Mouse (Mus musculus) kidney, embryonic 15.5 days (tissue): Measurements from ENCODE around the gene Lpin3. TPM values are rescaled to one million over a fixed set of nuclear protein-coding genes. Genes with fewer than 3 reads are reported as not detected.

ENCODE experiments used
- ATAC-seq: fragments of 200-750 bp; cut with Nextera tagmentation; replicated peaks from 2 replicates; pipeline ENCODE4 v1.8.0; 2017; ENCODE audit warnings: moderate TSS enrichment; ENCODE audit not compliant: low FRiP score
- H3K27ac ChIP-seq: fragments of 300-500 bp; sonication (generic); 2 replicates; pipeline ENCODE4 v1.5.1; 2015; ENCODE audit warnings: mild to moderate bottlenecking, inconsistent platforms
- H3K27me3 ChIP-seq: fragments of 300-500 bp; sonication (generic); 2 replicates; pipeline ENCODE4 v1.6.1; 2015; ENCODE audit warnings: inconsistent platforms
- H3K36me3 ChIP-seq: fragments of 300-500 bp; sonication (generic); 2 replicates; pipeline ENCODE4 v1.6.1; 2015; ENCODE audit warnings: inconsistent platforms
- H3K4me1 ChIP-seq: fragments of 300-500 bp; sonication (generic); 2 replicates; pipeline ENCODE4 v1.6.1; 2015; ENCODE audit warnings: inconsistent platforms
- H3K4me2 ChIP-seq: fragments of 300-500 bp; sonication (generic); 2 replicates; pipeline ENCODE4 v1.6.1; 2015; ENCODE audit warnings: moderate library complexity, mild to moderate bottlenecking, inconsistent platforms
- H3K4me3 ChIP-seq: fragments of 300-500 bp; sonication (generic); replicated peaks from 2 replicates; pipeline ENCODE4 v1.5.1; 2015; ENCODE audit warnings: mild to moderate bottlenecking, inconsistent platforms
- H3K9ac ChIP-seq: fragments of 300-500 bp; sonication (generic); 2 replicates; pipeline ENCODE4 v1.6.1; 2015; ENCODE audit warnings: mild to moderate bottlenecking, inconsistent platforms
- H3K9me3 ChIP-seq: fragments of 300-500 bp; sonication (generic); replicated peaks from 2 replicates; pipeline ENCODE4 v1.6.1; 2016; ENCODE audit warnings: inconsistent platforms
- WGBS: fragments of 180-500 bp; shearing (Covaris S2); methylation state at CpG from one replicate; pipeline ENCODE4 v1.1.7; 2015; ENCODE audit warnings: mixed read lengths; 5-methylcytosine and 5-hydroxymethylcytosine counted together
- polyA plus RNA-seq: library from polyadenylated mRNA; unstranded; fragments of >200 nt; fragmentation: Nextera tagmentation; extraction: Ambion mirVana; gene quantifications from 2 replicates; pipeline ENCODE4 v1.2.1, GENCODE M21; 2015

Gene Lpin3
- polyA plus RNA-seq, 1 experiment from 2014 or later: 3.8 TPM

GRCm38 (mm10) chr2:160942443-160942842 is 62.0 kb downstream of the Lpin3 start:
- no peak overlapping the region for H3K4me3 ChIP-seq
- ATAC-seq: no peak
- 70% methylated on average over 3 of the region's 3 CpGs for WGBS
- no peaks in the 10 kb centered on the region for H3K9me3 ChIP-seq
- H3K9ac ChIP-seq: no peak overlapping the region
- peaks cover 20% of the 10 kb centered on the region for H3K4me1 ChIP-seq
- H3K27ac ChIP-seq: peak overlapping the region; percentile 68; the same call in 1 of the 2 replicates
- H3K36me3 ChIP-seq: peaks cover 13% of the 10 kb centered on the region; the same call in 1 of the 2 replicates
- H3K4me2 ChIP-seq: no peak overlapping the region
- no peaks in the 10 kb centered on the region for H3K27me3 ChIP-seq

DNA sequence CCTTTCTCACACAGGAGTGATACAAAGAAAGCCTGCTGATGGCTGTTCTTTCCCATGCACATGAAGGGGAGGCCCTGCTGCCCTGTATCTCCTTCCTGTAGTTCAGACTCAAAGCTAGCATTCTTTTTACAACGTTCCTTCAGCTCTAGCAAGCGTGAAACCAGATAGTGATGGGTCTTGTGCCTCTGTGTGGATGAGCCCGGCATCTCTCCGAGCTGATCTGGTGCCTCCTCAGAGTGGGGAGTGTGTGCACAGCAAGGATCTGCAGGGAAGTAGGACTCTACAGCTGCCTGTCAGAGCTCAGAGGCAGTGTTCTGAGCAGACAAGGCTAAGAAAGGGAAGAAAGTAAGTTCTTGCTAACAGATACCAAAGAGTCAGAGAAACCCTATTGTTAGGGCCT is 71.1 kb downstream of the Lpin3 start:
- WGBS: 68% methylated on average over 4 of the region's 4 CpGs
- no peaks in the 10 kb centered on the region for H3K9me3 ChIP-seq
- ATAC-seq: no peak
- H3K4me1 ChIP-seq: no peaks in the 10 kb centered on the region
- H3K9ac ChIP-seq: no peak overlapping the region
- no peak overlapping the region for H3K4me2 ChIP-seq
- H3K27ac ChIP-seq: no peak overlapping the region
- H3K4me3 ChIP-seq: no peak overlapping the region
- peaks cover 94% of the 10 kb centered on the region for H3K36me3 ChIP-seq
- no peaks in the 10 kb centered on the region for H3K27me3 ChIP-seq

GRCm38 (mm10) chr2:160953131-160953873 is 72.8 kb downstream of the Lpin3 start:
- peaks cover 94% of the 10 kb centered on the region for H3K36me3 ChIP-seq
- 79% methylated on average over 7 of the region's 7 CpGs for WGBS
- ATAC-seq: no peak

GRCm38 (mm10) chr2:160954541-160954940 is 74.1 kb downstream of the Lpin3 start:
- Histone ChIP-seq H3K9ac (no peak overlapping the region), H3K9me3 (no peaks in the 10 kb centered on the region), H3K4me3 (no peak overlapping the region), H3K4me1 (no peaks in the 10 kb centered on the region), H3K27me3 (no peaks in the 10 kb centered on the region), H3K4me2 (no peak overlapping the region), H3K27ac (no peak overlapping the region), H3K36me3 (peaks cover 92% of the 10 kb centered on the region)
- no peak for ATAC-seq
- WGBS: 91% methylated on average over 3 of the region's 3 CpGs

More at GRCm38 (mm10) chr2:160953131-160953873, 72.8 kb downstream of the Lpin3 start:
- Histone ChIP-seq H3K9ac (no peak overlapping the region), H3K4me3 (no peak overlapping the region), H3K27ac (no peak overlapping the region), H3K27me3 (no peaks in the 10 kb centered on the region), H3K9me3 (no peaks in the 10 kb centered on the region), H3K4me2 (no peak overlapping the region), H3K4me1 (no peaks in the 10 kb centered on the region)

GRCm38 (mm10) chr2:160955331-160955730 is 74.9 kb downstream of the Lpin3 start:
- H3K9ac ChIP-seq: no peak overlapping the region
- H3K9me3 ChIP-seq: no peaks in the 10 kb centered on the region
- no peaks in the 10 kb centered on the region for H3K27me3 ChIP-seq
- ATAC-seq: no peak
- peaks cover 92% of the 10 kb centered on the region for H3K36me3 ChIP-seq
- no peak overlapping the region for H3K27ac ChIP-seq
- H3K4me1 ChIP-seq: no peaks in the 10 kb centered on the region
- H3K4me3 ChIP-seq: no peak overlapping the region
- no peak overlapping the region for H3K4me2 ChIP-seq
- WGBS: 79% methylated on average over 7 of the region's 7 CpGs

Other genes starting within 250 kb of the Lpin3 start
- gene Top1, start 234.8 kb upstream of the Lpin3 start, polyA plus RNA-seq: 92.2 and 95.1 TPM in 2 replicates
- gene Plcg1, start 149.4 kb upstream of the Lpin3 start, polyA plus RNA-seq: 45.8 and 52.8 TPM in 2 replicates
- 13.9 and 14.5 TPM in 2 replicates for gene Zhx3, start 7.7 kb upstream of the Lpin3 start, polyA plus RNA-seq
- 7.0 and 14.8 TPM in 2 replicates for gene Emilin3, start 31.7 kb downstream of the Lpin3 start, polyA plus RNA-seq
- gene Chd6, start 228.4 kb downstream of the Lpin3 start, polyA plus RNA-seq: 31.2 and 32.9 TPM in 2 replicates